Mouse (Mus musculus) limb, embryonic 15.5 days (tissue): ENCODE measurements around the gene Ddx20. TPM values are rescaled to one million over a fixed set of nuclear protein-coding genes. Genes with fewer than 3 reads are reported as not detected.

Experiments used
- ATAC-seq: fragments of 200-750 bp; cut with Nextera tagmentation; 2 replicates; pipeline ENCODE4 v1.8.0; 2017; ENCODE audit warnings: low read depth, moderate TSS enrichment; ENCODE audit not compliant: insufficient number of reproducible peaks, low FRiP score, low TSS enrichment
- H3K27ac ChIP-seq: fragments of 300-500 bp; sonication (generic); 2 replicates; pipeline ENCODE4 v1.5.1; 2015; ENCODE audit warnings: moderate library complexity, mild to moderate bottlenecking, inconsistent platforms
- H3K27me3 ChIP-seq: fragments of 300-500 bp; sonication (generic); 2 replicates; pipeline ENCODE4 v1.6.1; 2015; ENCODE audit warnings: inconsistent platforms
- H3K36me3 ChIP-seq: fragments of 300-500 bp; sonication (generic); 2 replicates; pipeline ENCODE4 v1.6.1; 2015; ENCODE audit warnings: inconsistent platforms
- H3K4me1 ChIP-seq: fragments of 300-500 bp; sonication (generic); 2 replicates; pipeline ENCODE4 v1.6.1; 2015; ENCODE audit warnings: inconsistent platforms
- H3K4me2 ChIP-seq: fragments of 300-500 bp; sonication (generic); 2 replicates; pipeline ENCODE4 v1.6.1; 2015; ENCODE audit warnings: mild to moderate bottlenecking, inconsistent platforms
- H3K4me3 ChIP-seq: fragments of 300-500 bp; sonication (generic); 2 replicates; pipeline ENCODE4 v1.5.1; 2015; ENCODE audit warnings: mild to moderate bottlenecking, inconsistent platforms
- H3K9ac ChIP-seq: fragments of 300-500 bp; sonication (generic); 2 replicates; pipeline ENCODE4 v1.6.1; 2015; ENCODE audit warnings: inconsistent platforms
- H3K9me3 ChIP-seq: fragments of 300-500 bp; sonication (generic); 2 replicates; pipeline ENCODE4 v1.6.1; 2016; ENCODE audit warnings: inconsistent platforms
- WGBS: fragments of 180-500 bp; shearing (Covaris S2); methylation state at CpG from one replicate; pipeline ENCODE4 v1.1.7; 2015; 5-methylcytosine and 5-hydroxymethylcytosine counted together
- polyA plus RNA-seq: library from polyadenylated mRNA; unstranded; fragments of >200 nt; fragmentation: Nextera tagmentation; extraction: Ambion mirVana; gene quantifications from 2 replicates; pipeline ENCODE4 v1.2.1, GENCODE M21; 2015

Ddx20 gene
- polyA plus RNA-seq, 1 experiment from 2014 or later: 31.4 TPM

- no peak overlapping the region for H3K4me2 ChIP-seq
- H3K27ac ChIP-seq: no peak overlapping the region
These were observed 26.8 kb downstream of the Ddx20 start for GRCm38 (mm10) chr3:105660530-105660929.

GRCm38 (mm10) chr3:105655031-105655585 is 32.3 kb downstream of the Ddx20 start:
- H3K36me3 ChIP-seq: no peaks in the 10 kb centered on the region
- no peaks in the 10 kb centered on the region for H3K27me3 ChIP-seq
- no peak overlapping the region for H3K27ac ChIP-seq
- H3K4me3 ChIP-seq: no peak overlapping the region
- H3K4me2 ChIP-seq: no peak overlapping the region
- no peaks in the 10 kb centered on the region for H3K4me1 ChIP-seq
- no peaks in the 10 kb centered on the region for H3K9me3 ChIP-seq
- no peak overlapping the region for H3K9ac ChIP-seq
- WGBS: 92% methylated on average over 11 of the region's 11 CpGs
- no peak for ATAC-seq

More at GRCm38 (mm10) chr3:105660530-105660929, 26.8 kb downstream of the Ddx20 start:
- Histone ChIP-seq H3K36me3 (no peaks in the 10 kb centered on the region), H3K27me3 (no peaks in the 10 kb centered on the region), H3K9me3 (no peaks in the 10 kb centered on the region), H3K4me3 (no peak overlapping the region), H3K4me1 (no peaks in the 10 kb centered on the region), H3K9ac (no peak overlapping the region)
- 78% methylated on average over 2 of the region's 2 CpGs for WGBS
- ATAC-seq: no peak

- 87% methylated on average over 13 of the region's 13 CpGs for whole genome bisulfite sequencing
- Histone ChIP-seq H3K4me1 (no peaks in the 10 kb centered on the region), H3K4me3 (no peak overlapping the region), H3K27ac (no peak overlapping the region), H3K27me3 (no peaks in the 10 kb centered on the region), H3K9ac (no peak overlapping the region), H3K9me3 (no peaks in the 10 kb centered on the region), H3K4me2 (no peak overlapping the region), H3K36me3 (no peaks in the 10 kb centered on the region)
- ATAC-seq: no peak
These were observed 33.6 kb downstream of the Ddx20 start for GRCm38 (mm10) chr3:105653544-105654380.

GRCm38 (mm10) chr3:105648889-105649567 is 38.3 kb downstream of the Ddx20 start:
- WGBS: 61% methylated on average over 8 of the region's 8 CpGs
- H3K27ac ChIP-seq: no peak overlapping the region
- no peak overlapping the region for H3K9ac ChIP-seq
- no peak overlapping the region for H3K4me2 ChIP-seq
- ATAC-seq: no peak
- H3K9me3 ChIP-seq: no peaks in the 10 kb centered on the region
- no peaks in the 10 kb centered on the region for H3K27me3 ChIP-seq
- H3K4me3 ChIP-seq: no peak overlapping the region
- H3K36me3 ChIP-seq: no peaks in the 10 kb centered on the region
- no peaks in the 10 kb centered on the region for H3K4me1 ChIP-seq

- Histone ChIP-seq H3K27me3 (no peaks in the 10 kb centered on the region), H3K4me1 (0 out of 2 replicates have a peak, but pooled peaks cover 5% of the 10 kb centered on the region), H3K4me2 (no peak overlapping the region), H3K9ac (no peak overlapping the region), H3K9me3 (no peaks in the 10 kb centered on the region), H3K27ac (no peak overlapping the region), H3K36me3 (no peaks in the 10 kb centered on the region), H3K4me3 (no peak overlapping the region)
- no peak for ATAC-seq
- WGBS: 63% methylated on average over 5 of the region's 5 CpGs
These were observed 43.8 kb downstream of the Ddx20 start for GRCm38 (mm10) chr3:105643566-105643965.

- ATAC-seq: no peak
- Histone ChIP-seq H3K36me3 (no peaks in the 10 kb centered on the region), H3K4me2 (no peak overlapping the region), H3K9me3 (no peaks in the 10 kb centered on the region), H3K4me3 (no peak overlapping the region), H3K4me1 (0 out of 2 replicates have a peak, but pooled peaks cover 5% of the 10 kb centered on the region), H3K27me3 (no peaks in the 10 kb centered on the region), H3K27ac (no peak overlapping the region), H3K9ac (no peak overlapping the region)
- 50% methylated on average over 1 of the region's 1 CpGs for WGBS
These were observed 45.2 kb downstream of the Ddx20 start for GRCm38 (mm10) chr3:105642186-105642585.

GRCm38 (mm10) chr3:105633021-105633420 is 54.4 kb downstream of the Ddx20 start:
- ATAC-seq: no peak
- no peaks in the 10 kb centered on the region for H3K4me1 ChIP-seq
- H3K36me3 ChIP-seq: no peaks in the 10 kb centered on the region
- no peak overlapping the region for H3K4me3 ChIP-seq
- no peak overlapping the region for H3K27ac ChIP-seq
- H3K9me3 ChIP-seq: no peaks in the 10 kb centered on the region
- no peak overlapping the region for H3K4me2 ChIP-seq
- H3K27me3 ChIP-seq: no peaks in the 10 kb centered on the region
- no peak overlapping the region for H3K9ac ChIP-seq
- 90% methylated on average over 3 of the region's 3 CpGs for WGBS

GRCm38 (mm10) chr3:105632296-105632695 is 55.1 kb downstream of the Ddx20 start:
- ATAC-seq: no peak
- 40% methylated on average over 2 of the region's 2 CpGs for WGBS
- Histone ChIP-seq H3K9ac (no peak overlapping the region), H3K27me3 (no peaks in the 10 kb centered on the region), H3K27ac (no peak overlapping the region), H3K4me2 (no peak overlapping the region), H3K4me3 (no peak overlapping the region), H3K9me3 (no peaks in the 10 kb centered on the region), H3K36me3 (no peaks in the 10 kb centered on the region), H3K4me1 (no peaks in the 10 kb centered on the region)

Other genes with a start within 250 kb of the Ddx20 start
- gene Kcnd3, start 235.2 kb downstream of the Ddx20 start, polyA plus RNA-seq: 0.30 and 0.51 TPM in 2 replicates
- gene Inka2, start 17.0 kb upstream of the Ddx20 start, polyA plus RNA-seq: 3.3 and 5.6 TPM in 2 replicates
- gene Rap1a, start 113.8 kb upstream of the Ddx20 start, polyA plus RNA-seq: 100 and 106 TPM in 2 replicates
- 4.5 and 4.6 TPM in 2 replicates for gene Adora3, start 183.3 kb upstream of the Ddx20 start, polyA plus RNA-seq
- 0.31 and 0.35 TPM in 2 replicates for gene Tmigd3, start 183.3 kb upstream of the Ddx20 start, polyA plus RNA-seq
- gene I830077J02Rik, start 245.1 kb upstream of the Ddx20 start, polyA plus RNA-seq: 0.32 and 0.51 TPM in 2 replicates